Mouse (Mus musculus) CH12.LX (cell line): ENCODE data around the gene Plpp1.

ENCODE experiments used
- CTCF ChIP-seq, 2 experiments: IDR thresholded peaks in 1 of 2; conservative IDR thresholded peaks in 1 of 2; 2 replicates each; pipeline ENCODE4 v1.5.1; 2011 to 2012; ENCODE audit warnings: low read depth in 2 of 2, low read length in 2 of 2, improper control_type of control experiment in 1 of 2, inconsistent platforms in 1 of 2, mild to moderate bottlenecking in 1 of 2, moderate library complexity in 1 of 2
- MEF2A ChIP-seq: IDR thresholded peaks from 2 replicates; pipeline ENCODE4 v1.6.1; 2014; ENCODE audit warnings: low read depth, mild to moderate bottlenecking, inconsistent platforms, low read length, improper control_type of control experiment, borderline replicate concordance
- POLR2A ChIP-seq: IDR thresholded peaks from 2 replicates; pipeline ENCODE4 v1.6.1; 2011; ENCODE audit warnings: low read depth, mild to moderate bottlenecking, improper control_type of control experiment, low read length

DNA sequence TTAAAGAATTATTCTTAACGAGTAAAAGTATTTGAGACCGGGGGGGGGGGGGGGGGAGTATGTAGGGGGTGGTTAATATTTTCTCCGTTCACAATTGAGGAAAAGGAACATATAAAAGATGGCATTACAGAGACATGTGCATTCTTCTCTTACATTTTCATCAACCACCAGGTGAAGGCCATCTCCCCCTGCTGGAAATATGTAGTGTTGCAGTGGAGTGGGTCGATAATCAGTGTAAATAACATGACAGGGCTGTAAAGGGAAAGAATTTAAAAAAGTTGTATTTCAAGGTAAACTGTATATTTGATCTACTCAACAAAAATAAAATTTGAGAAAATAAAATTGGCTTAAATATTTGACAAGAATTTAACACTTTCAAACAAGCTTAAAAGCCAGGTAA, 109.1 kb downstream of the Plpp1 start:
- no peak for TF ChIP-seq MEF2A
- TF ChIP-seq CTCF (conservative IDR thresholded peaks at IDR 0.05 in 1 of 2, IDR thresholded peaks at IDR 0.05 in 1 of 2; ENCODE audit: low read depth in 2 of 2, low read length in 2 of 2), result peak; percentile 45 to 74; a peak in 3 of 4 replicates
- no peak for TF ChIP-seq POLR2A
